Mouse (Mus musculus) embryonic facial prominence, embryonic 14.5 days (tissue): ENCODE results near the gene Prkd2. TPM values are rescaled to one million over a fixed set of nuclear protein-coding genes. Genes with fewer than 3 reads are reported as not detected.
A peak's percentile ranks its signal among the peaks of the same experiment; 100 is the strongest.

Source experiments
- ATAC-seq: fragments of 200-750 bp; cut with Nextera tagmentation; 2 replicates; pipeline ENCODE4 v1.8.0; 2017; ENCODE audit warnings: low read depth, moderate number of reproducible peaks, moderate TSS enrichment
- DNase-seq: peaks from one replicate; pipeline ENCODE4 v3.0.0-alpha.2; 2015; ENCODE audit warnings: low spot score
- H3K27ac ChIP-seq: fragments of 300-500 bp; sonication (generic); replicated peaks from 2 replicates; pipeline ENCODE4 v1.5.1; 2014; ENCODE audit warnings: low read depth, mild to moderate bottlenecking, low read length, moderate library complexity
- H3K27me3 ChIP-seq: fragments of 300-500 bp; sonication (generic); replicated peaks from 2 replicates; pipeline ENCODE4 v1.6.1; 2014; ENCODE audit warnings: low read length; ENCODE audit not compliant: control insufficient read depth, insufficient read depth
- H3K36me3 ChIP-seq: fragments of 300-500 bp; sonication (generic); 2 replicates; pipeline ENCODE4 v1.6.1; 2014; ENCODE audit warnings: low read length, mixed read lengths; ENCODE audit not compliant: control insufficient read depth, insufficient read depth
- H3K4me1 ChIP-seq: fragments of 300-500 bp; sonication (generic); 2 replicates; pipeline ENCODE4 v1.6.1; 2014; ENCODE audit warnings: antibody characterized with exemption, low read length; ENCODE audit not compliant: control insufficient read depth, insufficient read depth
- H3K4me2 ChIP-seq: fragments of 300-500 bp; sonication (generic); 2 replicates; pipeline ENCODE4 v1.6.1; 2014; ENCODE audit warnings: low read depth, mild to moderate bottlenecking, low read length, moderate library complexity, mixed read lengths
- H3K4me3 ChIP-seq: fragments of 300-500 bp; sonication (generic); 2 replicates; pipeline ENCODE4 v1.5.1; 2014; ENCODE audit warnings: low read depth, mild to moderate bottlenecking, low read length
- H3K9ac ChIP-seq: fragments of 300-500 bp; sonication (generic); 2 replicates; pipeline ENCODE4 v1.6.1; 2014; ENCODE audit warnings: low read depth, mild to moderate bottlenecking, low read length, moderate library complexity, mixed read lengths
- H3K9me3 ChIP-seq: fragments of 300-500 bp; sonication (generic); 2 replicates; pipeline ENCODE4 v1.6.1; 2016; ENCODE audit warnings: low read length; ENCODE audit not compliant: control insufficient read depth
- WGBS: fragments of 180-500 bp; shearing (Covaris S2); extraction: QIAGEN DNeasy Blood & Tissue Kit; methylation state at CpG from one replicate; pipeline ENCODE4 v1.1.7; 2014; 5-methylcytosine and 5-hydroxymethylcytosine counted together
- polyA plus RNA-seq: library from polyadenylated mRNA; unstranded; fragments of >200 nt; fragmentation: Nextera tagmentation; extraction: Ambion mirVana; gene quantifications from 2 replicates; pipeline ENCODE4 v1.2.1, GENCODE M21; 2014

Prkd2 gene
- polyA plus RNA-seq, 1 experiment from 2014 or later, result 16.5 TPM

GRCm38 (mm10) chr7:16838804-16839426 is 3.8 kb upstream of the Prkd2 start:
- Histone ChIP-seq H3K36me3 (peaks cover 72% of the 10 kb centered on the region), H3K9ac (no peak overlapping the region), H3K9me3 (no peaks in the 10 kb centered on the region), H3K4me2 (no peak overlapping the region), H3K4me3 (no peak overlapping the region), H3K27ac (no peak overlapping the region), H3K4me1 (0 out of 2 replicates have a peak, but pooled peaks cover 7% of the 10 kb centered on the region), H3K27me3 (no peaks in the 10 kb centered on the region)
- no peak for DNase-seq
- ATAC-seq, result no peak
- 81% methylated on average over 6 of the region's 6 CpGs for WGBS

GRCm38 (mm10) chr7:16839427-16840108 is 3.1 kb upstream of the Prkd2 start:
- H3K9me3 ChIP-seq, result no peaks in the 10 kb centered on the region
- ATAC-seq, result no peak
- no peak overlapping the region for H3K27ac ChIP-seq
- peaks cover 65% of the 10 kb centered on the region for H3K36me3 ChIP-seq
- H3K9ac ChIP-seq, result no peak overlapping the region; the same call in 1 of the 2 replicates
- no peaks in the 10 kb centered on the region for H3K27me3 ChIP-seq
- 96% methylated on average over 12 of the region's 12 CpGs for WGBS
- H3K4me2 ChIP-seq, result no peak overlapping the region
- no peak for DNase-seq
- H3K4me1 ChIP-seq, result 0 out of 2 replicates have a peak, but pooled peaks cover 12% of the 10 kb centered on the region
- H3K4me3 ChIP-seq, result no peak overlapping the region

GRCm38 (mm10) chr7:16840109-16840491 is 2.6 kb upstream of the Prkd2 start:
- Histone ChIP-seq H3K4me2 (no peak overlapping the region), H3K27ac (no peak overlapping the region), H3K4me1 (peaks cover 16% of the 10 kb centered on the region; the same call in 1 of the 2 replicates), H3K36me3 (peaks cover 60% of the 10 kb centered on the region), H3K9me3 (no peaks in the 10 kb centered on the region), H3K4me3 (no peak overlapping the region), H3K9ac (no peak overlapping the region), H3K27me3 (no peaks in the 10 kb centered on the region)
- WGBS, result 79% methylated on average over 2 of the region's 2 CpGs
- no peak for DNase-seq
- no peak for ATAC-seq

- 73% methylated on average over 4 of the region's 4 CpGs for WGBS
- peaks cover 54% of the 10 kb centered on the region for H3K36me3 ChIP-seq
These were observed 1.6 kb upstream of the Prkd2 start for GRCm38 (mm10) chr7:16841078-16841477.

GRCm38 (mm10) chr7:16841561-16842560 is 841 bp upstream of the Prkd2 start:
- Histone ChIP-seq H3K36me3 (peaks cover 50% of the 10 kb centered on the region), H3K4me3 (peak overlapping the region; percentile 68)

More at GRCm38 (mm10) chr7:16841078-16841477, 1.6 kb upstream of the Prkd2 start:
- ATAC-seq (no peak), DNase-seq (no peak)
- peaks cover 24% of the 10 kb centered on the region for H3K4me1 ChIP-seq
- H3K9ac ChIP-seq, result no peak overlapping the region
- no peaks in the 10 kb centered on the region for H3K27me3 ChIP-seq
- no peak overlapping the region for H3K27ac ChIP-seq
- H3K4me2 ChIP-seq, result no peak overlapping the region
- H3K4me3 ChIP-seq, result no peak overlapping the region
- H3K9me3 ChIP-seq, result no peaks in the 10 kb centered on the region

GRCm38 (mm10) chr7:16843441-16844171 is 904 bp downstream of the Prkd2 start:
- peak overlapping the region; percentile 88 for H3K27ac ChIP-seq
- ATAC-seq (peak; percentile 9; the same call in 1 of the 2 replicates), DNase-seq (peak; percentile 73)
- H3K4me3 ChIP-seq, result peak overlapping the region; percentile 68
- peak overlapping the region; percentile 96 for H3K4me2 ChIP-seq
- H3K9ac ChIP-seq, result peak overlapping the region; percentile 86
- no peaks in the 10 kb centered on the region for H3K9me3 ChIP-seq
- whole genome bisulfite sequencing, result under 1% methylated on average over 31 of the region's 33 CpGs
- H3K27me3 ChIP-seq, result no peaks in the 10 kb centered on the region
- H3K36me3 ChIP-seq, result peaks cover 44% of the 10 kb centered on the region
- H3K4me1 ChIP-seq, result peaks cover 24% of the 10 kb centered on the region

More at GRCm38 (mm10) chr7:16841561-16842560, 841 bp upstream of the Prkd2 start:
- Histone ChIP-seq H3K4me2 (peak overlapping the region; percentile 96), H3K4me1 (peaks cover 24% of the 10 kb centered on the region), H3K9ac (peak overlapping the region; percentile 86), H3K27ac (peak overlapping the region; percentile 88), H3K9me3 (no peaks in the 10 kb centered on the region), H3K27me3 (no peaks in the 10 kb centered on the region)
- ATAC-seq (no peak), DNase-seq (no peak)
- WGBS, result 45% methylated on average over 11 of the region's 11 CpGs

GRCm38 (mm10) chr7:16844696-16845071 is 2.0 kb downstream of the Prkd2 start:
- H3K4me3 ChIP-seq, result peak overlapping the region; percentile 68
- H3K27me3 ChIP-seq, result no peaks in the 10 kb centered on the region
- peaks cover 44% of the 10 kb centered on the region for H3K36me3 ChIP-seq
- peak overlapping the region; percentile 96 for H3K4me2 ChIP-seq
- peak overlapping the region; percentile 57 for H3K9ac ChIP-seq
- ATAC-seq, result no peak
- H3K4me1 ChIP-seq, result peaks cover 24% of the 10 kb centered on the region
- H3K9me3 ChIP-seq, result no peaks in the 10 kb centered on the region
- DNase-seq, result no peak
- 32% methylated on average over 3 of the region's 3 CpGs for whole genome bisulfite sequencing
- peak overlapping the region; percentile 88 for H3K27ac ChIP-seq
